Mouse (Mus musculus): Measurements from ENCODE around the gene Dnajc25. TPM values are rescaled to one million over a fixed set of nuclear protein-coding genes. Genes with fewer than 3 reads are reported as not detected.

The Dnajc25 gene
- polyA plus RNA-seq, 1 experiment from 2014 or later: 7.5 TPM

GRCm38 (mm10) chr4:58985157-58985648 lies 9.7 kb upstream of the Dnajc25 start:
- Histone ChIP-seq H3K9me3 (ENCODE audit: control insufficient read depth, low read length) (no peaks in the 10 kb centered on the region), H3K27ac (ENCODE audit: low read length) (peak overlapping the region; percentile 32), H3K4me1 (replicated peaks; ENCODE audit: control insufficient read depth, insufficient read depth, low read length) (peaks cover 8% of the 10 kb centered on the region), H3K4me2 (ENCODE audit: low read depth, low read length) (no peak overlapping the region), H3K36me3 (ENCODE audit: control insufficient read depth, insufficient read depth, low read length) (no peaks in the 10 kb centered on the region), H3K9ac (ENCODE audit: low read length) (no peak overlapping the region), H3K27me3 (ENCODE audit: control insufficient read depth, insufficient read depth, low read depth, low read length) (no peaks in the 10 kb centered on the region), H3K4me3 (ENCODE audit: low read length) (no peak overlapping the region)
- peak; percentile 86 for ATAC-seq (ENCODE audit: low read depth)
- WGBS: 10% methylated on average over 7 of the region's 7 CpGs

- H3K27me3 ChIP-seq (ENCODE audit: control insufficient read depth, insufficient read depth, low read depth, low read length): no peaks in the 10 kb centered on the region
- H3K36me3 ChIP-seq (ENCODE audit: control insufficient read depth, insufficient read depth, low read length): no peaks in the 10 kb centered on the region
- H3K4me3 ChIP-seq (ENCODE audit: low read length): peak within 1 kb of the TSS; percentile 69
- no peaks in the 10 kb centered on the region for H3K9me3 ChIP-seq (ENCODE audit: control insufficient read depth, low read length)
- peak within 1 kb of the TSS; percentile 72 for H3K9ac ChIP-seq (ENCODE audit: low read length)
- peak; percentile 80 for ATAC-seq (ENCODE audit: low read depth)
- WGBS: under 1% methylated on average over 28 of the region's 28 CpGs
- peak within 1 kb of the TSS; percentile 75 for H3K4me2 ChIP-seq (ENCODE audit: low read depth, low read length)
- peaks cover 8% of the 10 kb centered on the region for H3K4me1 ChIP-seq (replicated peaks; ENCODE audit: control insufficient read depth, insufficient read depth, low read length)
- H3K27ac ChIP-seq (ENCODE audit: low read length): peak within 1 kb of the TSS; percentile 56
These were observed 8.2 kb upstream of the Dnajc25 start, which contains the start of gene Ptgr1 for GRCm38 (mm10) chr4:58986540-58987190. Gene Ptgr1, minus strand, starts transcription at chr4:58987119.

- Histone ChIP-seq H3K4me1 (replicated peaks; ENCODE audit: control insufficient read depth, insufficient read depth, low read length) (peaks cover 8% of the 10 kb centered on the region), H3K9ac (ENCODE audit: low read length) (no peak overlapping the region), H3K9me3 (ENCODE audit: control insufficient read depth, low read length) (no peaks in the 10 kb centered on the region), H3K4me2 (ENCODE audit: low read depth, low read length) (no peak overlapping the region), H3K4me3 (ENCODE audit: low read length) (no peak overlapping the region), H3K27me3 (ENCODE audit: control insufficient read depth, insufficient read depth, low read depth, low read length) (no peaks in the 10 kb centered on the region), H3K27ac (ENCODE audit: low read length) (no peak overlapping the region), H3K36me3 (ENCODE audit: control insufficient read depth, insufficient read depth, low read length) (no peaks in the 10 kb centered on the region)
- no peak for ATAC-seq (ENCODE audit: low read depth)
- 76% methylated on average over 7 of the region's 7 CpGs for WGBS
These were observed 5.5 kb upstream of the Dnajc25 start for GRCm38 (mm10) chr4:58989303-58989898.

- Histone ChIP-seq H3K4me3 (ENCODE audit: low read length) (no peak overlapping the region), H3K9me3 (ENCODE audit: control insufficient read depth, low read length) (no peaks in the 10 kb centered on the region), H3K4me2 (ENCODE audit: low read depth, low read length) (no peak overlapping the region), H3K27me3 (ENCODE audit: control insufficient read depth, insufficient read depth, low read depth, low read length) (no peaks in the 10 kb centered on the region), H3K36me3 (ENCODE audit: control insufficient read depth, insufficient read depth, low read length) (no peaks in the 10 kb centered on the region), H3K9ac (ENCODE audit: low read length) (no peak overlapping the region), H3K27ac (ENCODE audit: low read length) (no peak overlapping the region), H3K4me1 (replicated peaks; ENCODE audit: control insufficient read depth, insufficient read depth, low read length) (peaks cover 8% of the 10 kb centered on the region)
- WGBS: 81% methylated on average over 17 of the region's 17 CpGs
- no peak for ATAC-seq (ENCODE audit: low read depth)
These were observed 4.0 kb upstream of the Dnajc25 start for GRCm38 (mm10) chr4:58990609-58991434.

GRCm38 (mm10) chr4:58992195-58992594 lies 2.7 kb upstream of the Dnajc25 start:
- H3K9me3 ChIP-seq (ENCODE audit: control insufficient read depth, low read length): no peaks in the 10 kb centered on the region
- ATAC-seq (ENCODE audit: low read depth): no peak
- H3K4me3 ChIP-seq (ENCODE audit: low read length): no peak overlapping the region
- no peaks in the 10 kb centered on the region for H3K36me3 ChIP-seq (ENCODE audit: control insufficient read depth, insufficient read depth, low read length)
- H3K9ac ChIP-seq (ENCODE audit: low read length): no peak overlapping the region
- H3K4me2 ChIP-seq (ENCODE audit: low read depth, low read length): no peak overlapping the region
- WGBS: 38% methylated on average over 5 of the region's 5 CpGs
- no peak overlapping the region for H3K27ac ChIP-seq (ENCODE audit: low read length)
- H3K27me3 ChIP-seq (ENCODE audit: control insufficient read depth, insufficient read depth, low read depth, low read length): no peaks in the 10 kb centered on the region
- peaks cover 5% of the 10 kb centered on the region for H3K4me1 ChIP-seq (replicated peaks; ENCODE audit: control insufficient read depth, insufficient read depth, low read length)

GRCm38 (mm10) chr4:58995251-58995693 lies 410 bp downstream of the Dnajc25 start:
- H3K4me1 ChIP-seq (replicated peaks; ENCODE audit: control insufficient read depth, insufficient read depth, low read length): no peaks in the 10 kb centered on the region; the same call in 1 of the 2 replicates
- H3K4me3 ChIP-seq (ENCODE audit: low read length): no peak overlapping the region
- no peak overlapping the region for H3K27ac ChIP-seq (ENCODE audit: low read length)
- ATAC-seq (ENCODE audit: low read depth): no peak
- WGBS: 37% methylated on average over 8 of the region's 8 CpGs
- no peaks in the 10 kb centered on the region for H3K9me3 ChIP-seq (ENCODE audit: control insufficient read depth, low read length)
- no peak overlapping the region for H3K9ac ChIP-seq (ENCODE audit: low read length)
- no peak overlapping the region for H3K4me2 ChIP-seq (ENCODE audit: low read depth, low read length)
- H3K27me3 ChIP-seq (ENCODE audit: control insufficient read depth, insufficient read depth, low read depth, low read length): no peaks in the 10 kb centered on the region
- no peaks in the 10 kb centered on the region for H3K36me3 ChIP-seq (ENCODE audit: control insufficient read depth, insufficient read depth, low read length)

GRCm38 (mm10) chr4:58997081-58997480 lies 2.2 kb downstream of the Dnajc25 start:
- ATAC-seq (ENCODE audit: low read depth): no peak
- no peak overlapping the region for H3K4me2 ChIP-seq (ENCODE audit: low read depth, low read length)
- H3K9me3 ChIP-seq (ENCODE audit: control insufficient read depth, low read length): no peaks in the 10 kb centered on the region
- H3K9ac ChIP-seq (ENCODE audit: low read length): no peak overlapping the region
- WGBS: 39% methylated on average over 5 of the region's 5 CpGs
- no peak overlapping the region for H3K4me3 ChIP-seq (ENCODE audit: low read length)
- no peaks in the 10 kb centered on the region; the same call in 1 of the 2 replicates for H3K4me1 ChIP-seq (replicated peaks; ENCODE audit: control insufficient read depth, insufficient read depth, low read length)
- H3K36me3 ChIP-seq (ENCODE audit: control insufficient read depth, insufficient read depth, low read length): no peaks in the 10 kb centered on the region
- H3K27ac ChIP-seq (ENCODE audit: low read length): no peak overlapping the region
- H3K27me3 ChIP-seq (ENCODE audit: control insufficient read depth, insufficient read depth, low read depth, low read length): no peaks in the 10 kb centered on the region

- no peak for ATAC-seq (ENCODE audit: low read depth)
- H3K4me2 ChIP-seq (ENCODE audit: low read depth, low read length): no peak overlapping the region
- no peaks in the 10 kb centered on the region for H3K27me3 ChIP-seq (ENCODE audit: control insufficient read depth, insufficient read depth, low read depth, low read length)
- H3K4me1 ChIP-seq (replicated peaks; ENCODE audit: control insufficient read depth, insufficient read depth, low read length): peaks cover 2% of the 10 kb centered on the region; the same call in 1 of the 2 replicates
- no peak overlapping the region for H3K27ac ChIP-seq (ENCODE audit: low read length)
- H3K4me3 ChIP-seq (ENCODE audit: low read length): no peak overlapping the region
- no peaks in the 10 kb centered on the region for H3K36me3 ChIP-seq (ENCODE audit: control insufficient read depth, insufficient read depth, low read length)
- no peak overlapping the region for H3K9ac ChIP-seq (ENCODE audit: low read length)
- 58% methylated on average over 1 of the region's 1 CpGs for WGBS
- no peaks in the 10 kb centered on the region for H3K9me3 ChIP-seq (ENCODE audit: control insufficient read depth, low read length)
These were observed 3.8 kb downstream of the Dnajc25 start for GRCm38 (mm10) chr4:58998688-58999087.

- no peak overlapping the region for H3K4me2 ChIP-seq (ENCODE audit: low read depth, low read length)
- peaks cover 12% of the 10 kb centered on the region for H3K4me1 ChIP-seq (replicated peaks; ENCODE audit: control insufficient read depth, insufficient read depth, low read length)
- no peaks in the 10 kb centered on the region for H3K27me3 ChIP-seq (ENCODE audit: control insufficient read depth, insufficient read depth, low read depth, low read length)
- no peak for ATAC-seq (ENCODE audit: low read depth)
- H3K9me3 ChIP-seq (ENCODE audit: control insufficient read depth, low read length): no peaks in the 10 kb centered on the region
- no peak overlapping the region for H3K9ac ChIP-seq (ENCODE audit: low read length)
- 4% methylated on average over 2 of the region's 2 CpGs for WGBS
- H3K4me3 ChIP-seq (ENCODE audit: low read length): no peak overlapping the region
- H3K36me3 ChIP-seq (ENCODE audit: control insufficient read depth, insufficient read depth, low read length): no peaks in the 10 kb centered on the region
- no peak overlapping the region for H3K27ac ChIP-seq (ENCODE audit: low read length)
These were observed 4.8 kb downstream of the Dnajc25 start for GRCm38 (mm10) chr4:58999686-59000085.

All from lung, embryonic 16.5 days (tissue).